Comparison of ENCODE assay signal across 10 mouse cellular contexts in genomic region chr2:180805966-180806365, GRCm38 (mm10). TPM values are rescaled to one million over a fixed set of nuclear protein-coding genes. Genes with fewer than 3 reads are reported as not detected.
DNase-seq lines count a peak whose midpoint lies in the region; ATAC-seq and TF ChIP-seq lines count a peak whose summit lies in the region.
"Had no signal": no experiment of that assay in that cellular context is flagged by ENCODE, and none has a peak within 500 bp of the region (broad histone marks: within the 10 kb centered on the region; RNA-seq: fewer than 3 reads in every experiment).

No protein-coding gene starts in this region.

- H3K27me3 ChIP-seq in ES-Bruce4 (ENCODE audit: control insufficient read depth, insufficient read depth, low read length, poor library complexity, severe bottlenecking), result no peaks in the 10 kb centered on the region
- no peaks in the 10 kb centered on the region for H3K27me3 ChIP-seq in forebrain, embryonic 16.5 days (replicated peaks; ENCODE audit: control insufficient read depth, insufficient read depth, low read length)
- H3K27me3 ChIP-seq: neural tube, embryonic 12.5 days had no signal

- no peaks in the 10 kb centered on the region for H3K9me3 ChIP-seq in ES-Bruce4 (replicated peaks; ENCODE audit: control insufficient read depth, insufficient read depth, low read length, poor library complexity, severe bottlenecking)
- H3K9me3 ChIP-seq in forebrain, embryonic 16.5 days (ENCODE audit: control insufficient read depth, low read length), result no peaks in the 10 kb centered on the region
- H3K9me3 ChIP-seq: neural tube, embryonic 12.5 days had no signal

- no peak for TF ChIP-seq EP300 in ES-Bruce4 (IDR thresholded peaks at IDR 0.05; ENCODE audit: insufficient read depth, low read depth, low read length)

- DNase-seq in heart, postnatal 4 days, result peak; percentile 50
- no peak for DNase-seq in heart, adult 8-10 months (ENCODE audit: low spot score)
- peak; percentile 69 for DNase-seq in cerebellum, adult 11-12 months
- peak; percentile 58 to 77 for DNase-seq in left cerebral cortex, adult 9 months (ENCODE audit: low spot score in 2 of 2)
- DNase-seq in right cerebral cortex, postnatal 10 days (ENCODE audit: low spot score in 2 of 2), result peak; percentile 74 to 79
- DNase-seq in ovary, adult 18-20 months (ENCODE audit: low spot score), result no peak

- WGBS in forebrain, embryonic 16.5 days, result 48% methylated on average over 1 of the region's 1 CpGs

- no peaks in the 10 kb centered on the region for H3K36me3 ChIP-seq in ES-Bruce4 (ENCODE audit: control insufficient read depth, insufficient read depth, low read length, poor library complexity, severe bottlenecking)
- H3K36me3 ChIP-seq in forebrain, embryonic 16.5 days (ENCODE audit: control insufficient read depth, insufficient read depth), result no peaks in the 10 kb centered on the region
- H3K36me3 ChIP-seq: neural tube, embryonic 12.5 days had no signal

- ATAC-seq in forebrain, embryonic 16.5 days, result peak; percentile 61; the same call in 1 of the 2 replicates

- TF ChIP-seq POLR2A in ES-Bruce4 (IDR thresholded peaks at IDR 0.05; ENCODE audit: insufficient read depth, low read length), result no peak

- no peak overlapping the region for H3K4me3 ChIP-seq in ES-Bruce4 (ENCODE audit: low read depth, low read length)
- H3K4me3 ChIP-seq in forebrain, embryonic 16.5 days (replicated peaks; ENCODE audit: low read length), result no peak overlapping the region
- H3K4me3 ChIP-seq: neural tube, embryonic 12.5 days had no signal

- H3K27ac ChIP-seq in ES-Bruce4 (ENCODE audit: insufficient read depth, low read length), result no peak overlapping the region
- H3K27ac ChIP-seq in forebrain, embryonic 16.5 days (ENCODE audit: low read length), result no peak overlapping the region
- H3K27ac ChIP-seq: neural tube, embryonic 12.5 days had no signal

- H3K4me2 ChIP-seq in forebrain, embryonic 16.5 days (ENCODE audit: low read length), result no peak overlapping the region
- H3K4me2 ChIP-seq: neural tube, embryonic 12.5 days had no signal

- no peaks in the 10 kb centered on the region for H3K4me1 ChIP-seq in ES-Bruce4 (ENCODE audit: control insufficient read depth, insufficient read depth, low read length)
- H3K4me1 ChIP-seq in forebrain, embryonic 16.5 days (replicated peaks; ENCODE audit: control insufficient read depth, insufficient read depth, low read length), result no peaks in the 10 kb centered on the region

- H3K9ac ChIP-seq in ES-Bruce4 (ENCODE audit: low read depth, poor library complexity, severe bottlenecking), result no peak overlapping the region
- H3K9ac ChIP-seq in forebrain, embryonic 16.5 days (replicated peaks; ENCODE audit: low read depth, low read length), result no peak overlapping the region
- H3K9ac ChIP-seq: neural tube, embryonic 12.5 days had no signal

- TF ChIP-seq CTCF in ES-Bruce4 (IDR thresholded peaks at IDR 0.05; ENCODE audit: low read depth, low read length), result peak; percentile 72

RNA-seq across cellular contexts. Expression of gene Bhlhe23, which starts 29.3 kb away (rescaled TPM):
- total RNA-seq in heart, postnatal 4 days (2021), result not detected
- total RNA-seq in heart, adult 8-10 months (2022), result not detected
- polyA plus RNA-seq in ES-Bruce4 (2011; ENCODE audit: insufficient read depth, insufficient read length, low read depth, missing spikeins), result not detected in 2 replicates
- 0.13 and 0.75 TPM in 2 replicates for polyA plus RNA-seq in forebrain, embryonic 16.5 days (2015; fragmentation: Nextera tagmentation; extraction: Ambion mirVana)
- total RNA-seq: hematopoietic stem cell, adult 5-6 weeks had no signal

Comparison
In these comparisons a context has a peak if more than half of its experiments do, and no peak if none do; other contexts are left out.
1. DNase-seq: peak in heart, postnatal 4 days (single experiment), cerebellum, adult 11-12 months (single experiment), left cerebral cortex, adult 9 months (2 of 2) and right cerebral cortex, postnatal 10 days (2 of 2); none in heart, adult 8-10 months (single experiment) and ovary, adult 18-20 months (single experiment).